Mouse (Mus musculus): ENCODE results near the gene Gm49711.

DNA sequence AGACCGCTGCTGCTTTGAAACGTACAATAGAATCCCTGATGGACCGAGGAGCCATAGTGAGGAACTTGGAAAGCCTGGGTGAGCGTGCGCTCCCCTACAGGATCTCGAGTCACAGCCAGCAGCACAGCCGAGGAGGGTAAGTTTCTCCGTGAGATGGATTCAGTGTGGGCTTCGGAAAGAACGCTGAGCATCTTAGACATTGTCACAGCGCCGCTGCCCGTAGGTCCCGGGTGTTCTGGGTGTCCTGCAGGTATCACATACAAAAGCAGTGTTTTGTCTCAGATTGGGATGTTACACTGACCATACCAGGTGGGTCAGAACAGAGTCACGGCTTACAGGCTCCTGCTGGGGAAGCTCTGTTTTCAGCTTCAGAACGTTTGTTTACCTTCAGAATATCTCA lies 41.5 kb downstream of the Gm49711 start:
- TF ChIP-seq CTCF (IDR thresholded peaks at IDR 0.05; ENCODE audit: low read depth), result no peak
- TF ChIP-seq EP300 (optimal IDR thresholded peaks at IDR 0.05), result no peak
